In genomic region chr2:71054716-71055115, GRCm38 (mm10) we compare ENCODE assay signal across 8 mouse cellular contexts. TPM values are rescaled to one million over a fixed set of nuclear protein-coding genes. Genes with fewer than 3 reads are reported as not detected.
DNase-seq lines count a peak whose midpoint lies in the region; ATAC-seq lines count a peak whose summit lies in the region.

No protein-coding gene starts in this region.

- no peak overlapping the region for H3K27ac ChIP-seq in forebrain, embryonic 11.5 days (ENCODE audit: low read depth, low read length)
- H3K27ac ChIP-seq in liver, embryonic 13.5 days = peak overlapping the region; percentile 68; the same call in 1 of the 2 replicates

- no peak for ATAC-seq in erythroblast, adult 5-6 weeks (replicated peaks; ENCODE audit: low FRiP score, poor library complexity, severe bottlenecking)
- ATAC-seq in forebrain, embryonic 11.5 days (replicated peaks; ENCODE audit: low FRiP score) = no peak
- no peak for ATAC-seq in liver, embryonic 13.5 days (ENCODE audit: low read depth)

- peak overlapping the region; percentile 48 for H3K4me2 ChIP-seq in forebrain, embryonic 11.5 days (ENCODE audit: low read depth, low read length, severe bottlenecking)
- peak overlapping the region; percentile 91 for H3K4me2 ChIP-seq in liver, embryonic 13.5 days

- no peaks in the 10 kb centered on the region for H3K9me3 ChIP-seq in erythroblast, embryonic 14.5 days (ENCODE audit: control insufficient read depth, low read length)
- H3K9me3 ChIP-seq in forebrain, embryonic 11.5 days (ENCODE audit: control insufficient read depth, low read length) = no peaks in the 10 kb centered on the region
- H3K9me3 ChIP-seq in liver, embryonic 13.5 days (replicated peaks) = no peaks in the 10 kb centered on the region

- H3K9ac ChIP-seq in forebrain, embryonic 11.5 days (ENCODE audit: low read length) = peak overlapping the region; percentile 59
- peak overlapping the region; percentile 85 for H3K9ac ChIP-seq in liver, embryonic 13.5 days

- H3K27me3 ChIP-seq in erythroblast, embryonic 14.5 days (ENCODE audit: control insufficient read depth) = no peaks in the 10 kb centered on the region
- H3K27me3 ChIP-seq in forebrain, embryonic 11.5 days (ENCODE audit: control insufficient read depth, insufficient read depth, low read length) = no peaks in the 10 kb centered on the region
- no peaks in the 10 kb centered on the region for H3K27me3 ChIP-seq in liver, embryonic 13.5 days

- H3K36me3 ChIP-seq in erythroblast, embryonic 14.5 days (ENCODE audit: control insufficient read depth) = peaks cover 10% of the 10 kb centered on the region
- H3K36me3 ChIP-seq in forebrain, embryonic 11.5 days (ENCODE audit: control insufficient read depth, insufficient read depth, low read length) = no peaks in the 10 kb centered on the region
- peaks cover 9% of the 10 kb centered on the region for H3K36me3 ChIP-seq in liver, embryonic 13.5 days

- WGBS in forebrain, embryonic 11.5 days = 55% methylated on average over 9 of the region's 9 CpGs
- WGBS in liver, embryonic 13.5 days (ENCODE audit: insufficient replicate concordance) = 28% methylated on average over 9 of the region's 9 CpGs

- peak overlapping the region; percentile 95 for H3K4me3 ChIP-seq in erythroblast, embryonic 14.5 days (replicated peaks)
- peak overlapping the region; percentile 76 for H3K4me3 ChIP-seq in forebrain, embryonic 11.5 days (ENCODE audit: low read depth, low read length)
- H3K4me3 ChIP-seq in liver, embryonic 13.5 days (replicated peaks) = peak overlapping the region; percentile 93

- H3K4me1 ChIP-seq in erythroblast, embryonic 14.5 days (ENCODE audit: control insufficient read depth) = peaks cover 34% of the 10 kb centered on the region
- H3K4me1 ChIP-seq in forebrain, embryonic 11.5 days (replicated peaks; ENCODE audit: control insufficient read depth, insufficient read depth, low read length) = 0 out of 2 replicates have a peak, but pooled peaks cover 4% of the 10 kb centered on the region
- H3K4me1 ChIP-seq in liver, embryonic 13.5 days (replicated peaks) = peaks cover 37% of the 10 kb centered on the region

- DNase-seq in 416B (ENCODE audit: low read depth) = peak; percentile 36
- no peak for DNase-seq in forebrain, embryonic 11.5 days (ENCODE audit: low spot score)
- DNase-seq in liver, embryonic 13.5 days = no peak
- no peak for DNase-seq in layer of hippocampus, postnatal 14 days (ENCODE audit: low spot score in 2 of 2)
- no peak for DNase-seq in layer of hippocampus, adult 11-12 months (ENCODE audit: low spot score)
- no peak for DNase-seq in ovary, adult 18-20 months (ENCODE audit: low spot score)

RNA-seq across cellular contexts. Expression of gene Dcaf17, which starts 0.4 kb away (rescaled TPM):
- polyA plus RNA-seq in erythroblast, embryonic 14.5 days (2012) = 0.06 and 0.11 TPM in 2 replicates
- total RNA-seq in erythroblast, adult 5-6 weeks (2015; ENCODE audit: low replicate concordance) = 0.77 and 3.6 TPM in 2 replicates
- 1.1 and 2.1 TPM in 2 replicates for total RNA-seq in erythroblast, adult 5-6 weeks (2017; ENCODE audit: low replicate concordance)
- polyA plus RNA-seq in forebrain, embryonic 11.5 days (2014; fragmentation: Nextera tagmentation; extraction: Ambion mirVana) = 38.2 and 43.6 TPM in 2 replicates
- 18.3 and 20.2 TPM in 2 replicates for polyA plus RNA-seq in liver, embryonic 13.5 days (2015; fragmentation: Nextera tagmentation; extraction: Ambion mirVana)
- total RNA-seq in layer of hippocampus, postnatal 14 days (2021) = 10 to 100 TPM; 11.9 to 13.4 TPM

RNA-seq across cellular contexts. Expression of gene Mettl8, which starts 0.7 kb away (rescaled TPM):
- polyA plus RNA-seq in erythroblast, embryonic 14.5 days (2012) = 0.18 and 0.36 TPM in 2 replicates
- 7.9 and 11.1 TPM in 2 replicates for total RNA-seq in erythroblast, adult 5-6 weeks (2015; ENCODE audit: low replicate concordance)
- total RNA-seq in erythroblast, adult 5-6 weeks (2017; ENCODE audit: low replicate concordance) = 5.6 and 13.0 TPM in 2 replicates
- polyA plus RNA-seq in forebrain, embryonic 11.5 days (2014; fragmentation: Nextera tagmentation; extraction: Ambion mirVana) = 19.8 and 24.3 TPM in 2 replicates
- polyA plus RNA-seq in liver, embryonic 13.5 days (2015; fragmentation: Nextera tagmentation; extraction: Ambion mirVana) = 10.0 and 12.7 TPM in 2 replicates
- 10 to 100 TPM; 14.9 to 15.6 TPM for total RNA-seq in layer of hippocampus, postnatal 14 days (2021)

Comparison
In these comparisons a context has a peak if more than half of its experiments do, and no peak if none do; other contexts are left out.
1. RNA of gene Dcaf17, which starts 0.4 kb away (polyA plus RNA-seq): 38.2 to 43.6 TPM in forebrain, embryonic 11.5 days and 18.3 to 20.2 TPM in liver, embryonic 13.5 days; 0.06 to 0.11 TPM in erythroblast, embryonic 14.5 days; every median in the first group is over 10 times any median in the second.
2. Peak in every context shown above with its lines, with median percentiles within 50 percentile points of each other: H3K4me3 ChIP-seq.